Mouse (Mus musculus): Measurements from ENCODE around the gene Cacna2d3.

The Cacna2d3 gene

GRCm38 (mm10) chr14:29077418-29077817 is 644.2 kb downstream of the Cacna2d3 start:
- in situ Hi-C loops (cut with MboI; ENCODE audit: low pct_unique_long_range_greater_than_20kb in 1 of 2, low sequenced_read_pairs in 2 of 2, unreplicated experiment in 1 of 2), result no loop called here

GRCm38 (mm10) chr14:29073747-29074146 is 647.9 kb downstream of the Cacna2d3 start:
- in situ Hi-C loops (cut with MboI; ENCODE audit: low pct_unique_long_range_greater_than_20kb in 1 of 2, low sequenced_read_pairs in 2 of 2, unreplicated experiment in 1 of 2), result no loop called here

GRCm38 (mm10) chr14:29062676-29063075 is 659.0 kb downstream of the Cacna2d3 start:
- in situ Hi-C loops (cut with MboI; ENCODE audit: low pct_unique_long_range_greater_than_20kb in 1 of 2, low sequenced_read_pairs in 2 of 2, unreplicated experiment in 1 of 2), result no loop called here

- in situ Hi-C loops (cut with MboI; ENCODE audit: low pct_unique_long_range_greater_than_20kb in 1 of 2, low sequenced_read_pairs in 2 of 2, unreplicated experiment in 1 of 2), result no loop called here
Measured at GRCm38 (mm10) chr14:29061491-29061890, 660.2 kb downstream of the Cacna2d3 start.

- in situ Hi-C loops (cut with MboI; ENCODE audit: low pct_unique_long_range_greater_than_20kb in 1 of 2, low sequenced_read_pairs in 2 of 2, unreplicated experiment in 1 of 2), result no loop called here
Measured at GRCm38 (mm10) chr14:29060679-29061078, 661.0 kb downstream of the Cacna2d3 start.

GRCm38 (mm10) chr14:29051951-29052835 is 669.5 kb downstream of the Cacna2d3 start:
- in situ Hi-C loops (cut with MboI; ENCODE audit: low pct_unique_long_range_greater_than_20kb in 1 of 2, low sequenced_read_pairs in 2 of 2, unreplicated experiment in 1 of 2), result no loop called here

- in situ Hi-C loops (cut with MboI; ENCODE audit: low pct_unique_long_range_greater_than_20kb in 1 of 2, low sequenced_read_pairs in 2 of 2, unreplicated experiment in 1 of 2), result no loop called here
Measured at GRCm38 (mm10) chr14:29042355-29042754, 679.3 kb downstream of the Cacna2d3 start.

- in situ Hi-C loops (cut with MboI; ENCODE audit: low pct_unique_long_range_greater_than_20kb in 1 of 2, low sequenced_read_pairs in 2 of 2, unreplicated experiment in 1 of 2), result no loop called here
Measured at GRCm38 (mm10) chr14:29041498-29041897, 680.2 kb downstream of the Cacna2d3 start.

- in situ Hi-C loops (cut with MboI; ENCODE audit: low pct_unique_long_range_greater_than_20kb in 1 of 2, low sequenced_read_pairs in 2 of 2, unreplicated experiment in 1 of 2), result no loop called here
Measured at GRCm38 (mm10) chr14:29040606-29041364, 680.9 kb downstream of the Cacna2d3 start.

- in situ Hi-C loops (cut with MboI; ENCODE audit: low pct_unique_long_range_greater_than_20kb in 1 of 2, low sequenced_read_pairs in 2 of 2, unreplicated experiment in 1 of 2), result no loop called here
Measured at GRCm38 (mm10) chr14:29038246-29038645, 683.4 kb downstream of the Cacna2d3 start.

GRCm38 (mm10) chr14:29031858-29032395 is 689.7 kb downstream of the Cacna2d3 start:
- in situ Hi-C loops (cut with MboI; ENCODE audit: low pct_unique_long_range_greater_than_20kb in 1 of 2, low sequenced_read_pairs in 2 of 2, unreplicated experiment in 1 of 2), result no loop called here

- in situ Hi-C loops (cut with MboI; ENCODE audit: low pct_unique_long_range_greater_than_20kb in 1 of 2, low sequenced_read_pairs in 2 of 2, unreplicated experiment in 1 of 2), result no loop called here
Measured at GRCm38 (mm10) chr14:29030519-29030918, 691.1 kb downstream of the Cacna2d3 start.

- in situ Hi-C loops (cut with MboI; ENCODE audit: low pct_unique_long_range_greater_than_20kb in 1 of 2, low sequenced_read_pairs in 2 of 2, unreplicated experiment in 1 of 2), result no loop called here
Measured at GRCm38 (mm10) chr14:29029896-29030420, 691.7 kb downstream of the Cacna2d3 start.

GRCm38 (mm10) chr14:29029107-29029469 is 692.6 kb downstream of the Cacna2d3 start:
- in situ Hi-C loops (cut with MboI; ENCODE audit: low pct_unique_long_range_greater_than_20kb in 1 of 2, low sequenced_read_pairs in 2 of 2, unreplicated experiment in 1 of 2), result no loop called here

- in situ Hi-C loops (cut with MboI; ENCODE audit: low pct_unique_long_range_greater_than_20kb in 1 of 2, low sequenced_read_pairs in 2 of 2, unreplicated experiment in 1 of 2), result no loop called here
Measured at GRCm38 (mm10) chr14:29028391-29029106, 693.1 kb downstream of the Cacna2d3 start.

- in situ Hi-C loops (cut with MboI; ENCODE audit: low pct_unique_long_range_greater_than_20kb in 1 of 2, low sequenced_read_pairs in 2 of 2, unreplicated experiment in 1 of 2), result no loop called here
Measured at GRCm38 (mm10) chr14:29027276-29027675, 694.4 kb downstream of the Cacna2d3 start.

GRCm38 (mm10) chr14:29025335-29025734 is 696.3 kb downstream of the Cacna2d3 start:
- in situ Hi-C loops (cut with MboI; ENCODE audit: low pct_unique_long_range_greater_than_20kb in 1 of 2, low sequenced_read_pairs in 2 of 2, unreplicated experiment in 1 of 2), result no loop called here

GRCm38 (mm10) chr14:29023246-29023645 is 698.4 kb downstream of the Cacna2d3 start:
- in situ Hi-C loops (cut with MboI; ENCODE audit: low pct_unique_long_range_greater_than_20kb in 1 of 2, low sequenced_read_pairs in 2 of 2, unreplicated experiment in 1 of 2), result no loop called here
